Mouse (Mus musculus) adrenal gland, postnatal 14 days (tissue): Measurements from ENCODE around the gene Gm9803. TPM values are rescaled to one million over a fixed set of nuclear protein-coding genes. Genes with fewer than 3 reads are reported as not detected.

Experiments used
- total RNA-seq: library from RNA; stranded (reverse); gene quantifications from 2 replicates; pipeline ENCODE4 v1.2.3, GENCODE M21; 2021

The Gm9803 gene
- total RNA-seq, 1 experiment from 2014 or later, result 19.7 TPM

Other genes starting within 250 kb of the Gm9803 start
- gene Bend3, start 45.3 kb upstream of the Gm9803 start, total RNA-seq, result 7.0 and 7.2 TPM in 2 replicates
- 94.0 and 99.4 TPM in 2 replicates for gene 1700021F05Rik, start 16.9 kb downstream of the Gm9803 start, total RNA-seq
- gene Cd24a, start 54.2 kb downstream of the Gm9803 start, total RNA-seq, result 67.5 and 81.0 TPM in 2 replicates